Mouse (Mus musculus): ENCODE measurements around the gene Gpr137.
A peak's percentile ranks its signal among the peaks of the same experiment; 100 is the strongest.

Gene Gpr137

DNA sequence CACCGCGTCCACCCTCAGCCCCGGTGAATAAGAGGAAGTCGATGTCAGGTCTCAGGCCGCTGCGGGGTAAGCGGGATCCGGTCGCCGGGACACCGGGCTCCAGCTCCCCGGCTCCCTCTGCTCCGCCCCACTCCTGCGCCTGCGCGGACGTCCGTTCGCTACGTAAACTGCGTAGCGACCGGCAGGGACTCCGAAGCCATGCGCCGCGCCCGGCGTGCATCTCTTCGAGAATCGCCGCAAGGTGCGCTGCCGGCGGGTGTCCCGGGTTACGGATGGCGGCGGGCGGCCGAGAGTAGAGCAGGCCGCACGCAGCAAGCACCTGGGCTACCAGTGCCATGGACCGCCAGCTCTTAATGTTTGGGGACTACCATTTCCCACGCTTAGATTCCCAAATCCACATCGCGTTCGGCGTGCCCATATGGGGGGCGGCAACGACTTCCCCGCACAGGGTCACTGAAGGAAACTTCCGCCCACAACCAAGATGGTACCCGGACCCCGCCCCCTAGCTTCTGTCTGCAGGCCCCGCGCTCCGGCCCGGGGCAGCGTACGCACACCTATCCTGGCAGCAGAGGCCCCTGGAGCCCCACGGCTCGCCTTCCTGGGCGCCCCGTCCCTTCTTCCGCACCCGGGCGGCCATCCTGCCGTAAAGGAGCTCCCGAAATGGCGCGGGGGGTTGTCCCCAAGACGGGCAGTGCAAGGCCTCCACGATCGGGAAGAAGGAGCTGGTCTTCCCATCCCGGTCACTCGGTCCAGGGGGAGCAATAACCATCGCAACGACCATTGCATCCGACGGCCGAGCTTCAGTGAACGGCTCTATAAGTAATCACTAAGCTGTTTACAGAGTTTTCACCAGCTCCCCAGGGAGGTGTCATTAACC lies 670 bp downstream of the Gpr137 start, which contains the start of gene Bad:
Bad (plus strand) TSS at position 490 of the 877 bp plus-strand sequence.
- peak; percentile 96 for DNase-seq (ENCODE audit: low read depth, low spot score)

DNA sequence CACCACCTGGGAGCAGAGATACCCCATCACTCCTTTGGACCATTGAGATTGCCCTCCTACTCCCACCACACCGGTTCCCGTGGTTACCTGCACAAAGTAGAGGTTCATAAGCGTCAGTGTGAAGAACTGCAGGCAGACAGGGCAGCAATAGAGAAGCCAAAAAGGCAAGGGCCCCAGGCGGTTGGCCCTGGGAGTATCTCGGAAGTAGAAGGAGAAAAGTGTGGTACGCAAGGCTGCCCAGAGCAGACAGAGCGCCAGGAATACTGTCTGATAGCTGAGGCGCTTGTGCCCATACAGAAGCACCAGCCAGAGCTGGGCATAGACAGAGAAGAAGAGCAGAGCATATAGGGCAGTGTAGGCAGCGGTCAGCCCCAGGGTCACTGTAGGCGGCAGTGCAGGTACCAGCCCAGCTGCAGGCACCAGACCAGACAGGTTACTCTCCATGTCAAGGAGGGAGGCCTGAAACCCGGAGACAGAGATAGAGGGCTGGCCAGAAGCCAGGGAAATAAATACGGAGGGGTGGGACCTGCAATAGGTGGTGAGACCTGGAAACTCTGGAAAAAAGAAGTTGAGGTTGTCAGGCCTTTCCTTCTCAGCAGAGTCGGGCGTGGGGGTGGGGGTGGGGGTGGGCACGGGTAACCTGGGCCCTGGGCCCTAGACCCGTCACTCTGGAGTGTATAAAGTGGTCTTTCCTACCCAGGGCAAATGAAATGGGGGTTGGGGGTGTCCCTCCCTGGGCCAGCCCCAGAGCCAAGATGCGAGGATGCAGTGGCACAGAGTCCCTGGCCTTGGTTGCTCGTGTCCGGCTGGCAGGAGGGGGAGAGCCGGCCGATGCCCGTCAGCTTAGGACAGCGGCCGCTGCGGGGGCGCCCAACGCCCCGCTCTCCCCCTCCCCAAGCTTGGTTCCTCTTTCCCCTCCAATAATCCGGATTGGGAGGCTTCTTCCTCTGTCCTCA lies 1.6 kb downstream of the Gpr137 start:
- no peak for DNase-seq (ENCODE audit: low read depth, low spot score)

DNA sequence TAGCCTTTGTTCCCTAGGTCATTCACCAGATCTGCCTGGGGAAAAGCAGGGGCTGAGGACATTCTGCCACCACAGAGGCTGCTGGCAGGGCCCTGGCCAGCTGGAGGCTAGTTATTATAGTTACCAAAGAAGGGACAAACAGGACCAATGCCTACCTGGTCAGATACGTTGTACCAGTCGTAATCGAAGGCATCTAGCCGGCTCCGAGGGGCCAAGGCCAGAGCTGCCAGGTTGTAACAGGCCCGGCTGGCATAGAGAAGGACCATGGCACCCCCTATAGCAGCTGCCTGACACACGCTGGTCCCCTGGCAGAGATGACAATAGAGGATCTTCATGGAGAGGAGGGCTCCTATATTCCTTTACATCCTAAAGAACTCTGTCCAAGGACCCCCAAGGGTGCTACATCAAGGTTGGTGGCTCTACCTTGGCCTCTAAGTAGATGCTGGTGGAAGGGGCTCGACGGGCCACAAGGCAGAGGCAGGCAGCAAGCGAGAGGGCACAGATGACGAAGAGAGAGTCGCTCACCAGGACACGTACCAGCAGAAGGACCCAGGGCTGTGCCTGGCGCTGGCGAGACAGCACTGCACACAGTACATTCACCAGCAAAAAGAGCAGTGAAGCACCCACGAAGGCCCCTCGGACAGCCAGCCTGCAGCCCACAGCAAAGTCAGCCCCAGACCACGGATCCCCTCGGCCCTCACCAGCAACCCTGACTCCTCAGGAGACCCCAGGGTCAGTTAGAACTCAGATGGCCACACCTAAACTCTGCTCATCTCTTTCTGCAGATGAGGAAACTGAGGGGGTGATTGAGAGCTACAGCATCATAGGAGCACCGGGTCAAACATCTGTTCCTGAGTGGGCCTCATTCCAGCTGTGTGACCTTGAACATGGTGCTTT lies 2.9 kb downstream of the Gpr137 start:
- peak; percentile 41 for DNase-seq (ENCODE audit: low read depth, low spot score)

DNA sequence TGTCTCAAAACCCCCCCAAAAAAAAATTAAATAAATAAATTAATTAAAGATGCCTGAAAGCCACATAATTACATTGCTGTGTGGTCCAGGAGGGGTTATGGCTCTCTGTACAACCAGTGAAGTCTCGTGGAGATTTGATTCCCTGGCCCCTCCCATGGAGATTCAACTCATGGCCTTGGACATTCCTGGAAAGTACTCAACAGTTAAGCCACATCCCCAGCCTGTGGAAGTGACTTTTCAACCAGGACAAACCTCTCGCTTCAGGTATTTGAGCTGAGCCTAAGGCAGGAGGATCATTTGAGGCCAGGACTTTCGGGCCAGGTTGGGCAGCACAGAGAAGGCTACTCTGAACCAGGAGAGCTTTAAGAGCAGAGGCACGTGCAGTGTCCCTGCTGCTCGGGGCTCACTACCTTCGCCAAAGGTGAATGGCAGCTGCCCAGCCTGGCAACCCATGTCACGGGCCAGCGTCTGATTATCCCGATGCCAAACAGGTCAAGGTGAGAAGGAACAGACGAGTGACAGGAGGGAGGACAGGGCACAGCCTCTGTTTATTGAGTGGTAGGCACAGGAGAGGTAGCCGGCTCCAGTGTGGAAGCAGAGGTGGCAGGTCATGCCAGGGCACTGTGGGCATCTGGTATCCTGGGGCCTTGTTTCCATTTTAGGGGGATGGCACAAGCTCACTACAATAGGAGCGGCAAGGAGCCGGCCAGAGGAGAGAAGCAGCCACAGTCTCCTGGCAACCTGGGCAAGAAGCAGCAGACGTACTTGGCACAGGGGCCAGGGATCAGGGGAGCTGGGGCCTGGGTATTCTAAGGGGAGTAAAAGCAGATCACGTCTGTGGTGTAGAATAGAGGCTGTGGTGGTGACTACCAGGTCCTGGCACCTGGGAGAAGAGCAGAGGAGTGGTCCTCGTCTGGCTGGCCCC lies 4.5 kb downstream of the Gpr137 start:
- peak; percentile 63 for DNase-seq (ENCODE audit: low read depth, low spot score)

DNA sequence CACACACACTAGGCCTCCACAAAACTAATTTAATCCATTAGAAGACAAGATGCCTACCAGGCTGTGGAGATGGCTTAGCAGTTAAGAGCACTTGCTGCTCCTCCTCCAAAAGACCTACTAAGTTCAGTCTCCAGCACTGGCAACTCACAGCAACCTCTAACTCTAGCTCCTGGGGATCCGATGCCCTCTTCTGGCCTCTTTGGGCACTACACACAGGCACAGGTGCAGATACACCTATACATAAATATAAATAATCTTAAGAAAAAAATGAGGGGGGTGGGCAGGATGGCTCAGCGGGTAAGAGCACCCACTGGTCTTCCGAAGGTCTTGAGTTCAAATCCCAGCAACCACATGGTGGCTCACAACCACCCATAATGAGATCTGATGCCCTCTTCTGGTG lies 6.0 kb downstream of the Gpr137 start:
- no peak for DNase-seq (ENCODE audit: low read depth, low spot score)

DNA sequence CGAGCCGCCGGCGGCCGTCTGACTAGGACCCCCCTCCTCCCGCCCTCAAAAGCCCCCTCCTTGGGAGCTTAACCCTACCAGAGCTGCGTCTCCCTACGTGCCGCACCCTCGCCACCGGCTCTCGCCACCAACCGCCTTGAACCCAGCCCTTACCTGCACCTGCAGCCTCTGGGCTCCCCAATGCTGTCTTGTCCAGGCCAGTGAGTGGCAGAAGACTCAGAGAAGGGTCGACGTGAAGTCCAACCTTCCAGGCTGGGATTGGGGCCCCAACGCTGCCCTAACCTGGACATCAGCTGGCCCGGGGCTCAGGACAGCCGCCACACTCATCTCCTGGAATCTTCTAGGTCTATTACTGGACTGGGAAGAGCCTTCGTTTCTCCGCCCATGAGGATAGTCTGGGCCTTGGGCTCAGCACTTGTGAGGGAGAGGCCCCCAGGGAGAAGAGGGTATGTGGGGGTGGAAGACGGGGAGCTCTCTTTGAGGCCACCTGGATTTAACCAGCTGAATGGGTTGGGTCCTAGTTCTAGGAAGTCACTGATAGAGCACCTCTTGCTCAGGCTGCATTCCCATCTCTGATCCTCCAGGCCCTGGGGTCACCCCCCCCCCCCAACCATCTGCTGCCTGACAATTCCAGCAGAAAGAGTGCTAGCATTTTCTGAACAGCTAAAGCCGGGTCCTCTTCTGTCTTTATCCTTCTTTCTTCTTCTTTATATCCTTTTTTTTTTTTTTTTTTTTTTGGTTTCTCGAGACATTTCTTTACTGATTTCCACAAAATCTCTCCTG lies 7.9 kb downstream of the Gpr137 start, which contains the start of gene Kcnk4:
Kcnk4 (minus strand) TSS at position 321 of the 783 bp plus-strand sequence.
- DNase-seq (ENCODE audit: low read depth, low spot score): peak; percentile 44

DNA sequence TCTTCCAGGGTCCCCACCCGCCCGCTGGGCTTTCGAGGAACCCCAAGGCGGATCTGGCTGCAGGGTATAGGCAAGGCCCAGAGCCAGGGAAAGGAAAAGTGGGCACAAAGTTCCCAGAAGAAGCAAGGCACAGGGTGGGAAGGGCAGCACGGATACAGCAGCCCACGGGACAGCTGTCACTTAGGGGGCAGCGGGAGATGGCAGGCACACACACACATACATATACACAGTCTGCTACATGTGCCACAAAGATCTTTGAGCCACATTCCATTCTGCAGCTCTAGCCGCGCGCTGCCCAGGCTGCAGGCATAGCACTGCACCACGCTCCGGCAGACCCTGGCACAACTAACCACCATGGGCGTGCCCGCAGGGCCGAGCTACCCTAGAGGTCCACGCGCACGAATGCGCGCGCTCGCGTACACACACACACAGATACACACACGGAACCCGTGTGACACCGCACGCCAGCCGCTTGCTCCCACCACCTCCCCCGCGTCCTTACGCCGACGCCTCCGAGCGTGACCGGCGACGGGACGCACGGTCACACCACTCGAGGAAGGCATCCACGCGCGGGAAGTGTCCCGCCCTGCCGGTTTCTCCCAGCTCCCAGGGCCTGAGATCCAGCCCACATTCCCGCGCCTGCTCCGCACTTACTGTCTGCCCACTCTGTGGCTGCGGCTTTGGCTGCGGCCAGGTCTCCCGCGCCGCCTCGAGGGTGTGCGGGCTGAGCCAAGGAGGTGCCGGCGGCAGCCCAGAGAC lies 8.7 kb downstream of the Gpr137 start:
- DNase-seq (ENCODE audit: low read depth, low spot score): peak; percentile 84

DNA sequence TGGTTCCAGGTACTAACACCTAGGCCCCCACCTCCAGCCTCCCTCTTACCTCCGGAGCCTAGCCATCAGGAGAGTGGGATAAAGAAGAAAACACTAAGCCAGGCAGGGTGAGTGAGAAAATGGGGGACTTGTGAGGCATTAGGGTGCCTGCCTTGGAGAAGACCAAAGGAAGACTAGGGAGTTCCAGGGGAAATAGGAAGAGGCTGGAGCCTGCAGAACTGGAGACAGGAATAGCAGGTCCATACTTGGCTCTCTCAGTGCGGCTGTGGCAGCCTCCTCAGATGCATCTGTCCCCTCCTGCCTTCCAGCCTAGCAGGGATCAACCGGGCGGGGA lies 9.2 kb downstream of the Gpr137 start:
- no peak for DNase-seq (ENCODE audit: low read depth, low spot score)

DNA sequence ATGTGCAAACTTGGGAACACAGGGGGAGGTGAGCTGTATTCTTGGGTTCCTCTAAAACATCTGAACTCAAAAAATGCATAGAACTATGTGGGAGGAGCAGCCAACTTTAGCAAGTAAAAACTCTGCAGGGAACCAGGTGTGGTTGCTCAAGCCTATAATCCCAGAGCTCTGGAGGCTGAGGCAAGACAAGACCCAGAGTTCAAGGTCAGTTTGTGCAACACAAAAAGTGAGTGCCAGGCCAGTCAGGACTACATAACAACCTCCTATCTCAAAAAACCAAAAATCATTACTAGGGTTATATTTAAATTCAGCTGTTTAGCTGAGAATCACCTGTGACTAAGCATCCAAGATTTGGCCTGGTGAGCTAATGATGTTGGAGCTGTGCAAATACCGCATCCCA lies 10.3 kb downstream of the Gpr137 start:
- DNase-seq (ENCODE audit: low read depth, low spot score): no peak

DNA sequence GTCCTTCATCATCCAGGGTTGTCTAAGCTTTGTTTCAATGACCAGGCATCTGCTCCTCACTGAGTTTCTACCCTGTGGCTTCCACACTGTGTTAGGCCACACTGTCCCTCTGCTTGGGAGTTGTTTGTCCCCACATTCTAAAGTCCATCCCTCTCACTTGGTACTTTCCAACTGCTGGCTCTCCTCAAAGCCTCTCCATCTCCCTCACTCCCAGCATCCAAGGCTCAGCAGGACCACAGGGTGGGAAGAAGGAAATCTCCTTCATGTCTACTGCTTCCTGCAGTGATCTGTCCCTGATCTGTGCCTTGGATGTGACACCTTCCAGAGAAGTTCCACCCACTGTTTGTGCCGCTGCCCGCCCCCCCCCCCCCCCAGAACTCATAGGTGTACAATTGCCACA lies 11.3 kb downstream of the Gpr137 start:
- peak; percentile 37 for DNase-seq (ENCODE audit: low read depth, low spot score)

DNA sequence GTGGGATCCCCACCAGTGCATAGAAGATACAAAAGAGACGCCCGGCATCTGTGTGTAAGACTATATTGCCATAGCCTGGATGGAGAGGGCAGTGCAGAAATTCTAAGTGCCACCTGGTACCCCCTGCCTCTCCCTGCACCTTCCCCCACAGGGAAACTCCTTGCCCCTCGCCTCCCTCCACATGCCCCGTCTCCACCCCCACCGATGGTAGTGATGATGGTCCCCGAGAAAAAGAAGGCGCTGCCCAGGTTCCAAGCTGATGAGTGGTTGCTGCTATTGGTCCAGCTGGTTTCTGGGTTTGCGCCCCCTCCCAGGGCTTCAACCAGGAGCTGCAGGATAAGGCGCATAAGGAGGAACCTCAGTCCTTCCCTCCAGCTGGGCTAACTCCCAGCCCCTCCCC lies 14.2 kb downstream of the Gpr137 start:
- no peak for DNase-seq (ENCODE audit: low read depth, low spot score)

DNA sequence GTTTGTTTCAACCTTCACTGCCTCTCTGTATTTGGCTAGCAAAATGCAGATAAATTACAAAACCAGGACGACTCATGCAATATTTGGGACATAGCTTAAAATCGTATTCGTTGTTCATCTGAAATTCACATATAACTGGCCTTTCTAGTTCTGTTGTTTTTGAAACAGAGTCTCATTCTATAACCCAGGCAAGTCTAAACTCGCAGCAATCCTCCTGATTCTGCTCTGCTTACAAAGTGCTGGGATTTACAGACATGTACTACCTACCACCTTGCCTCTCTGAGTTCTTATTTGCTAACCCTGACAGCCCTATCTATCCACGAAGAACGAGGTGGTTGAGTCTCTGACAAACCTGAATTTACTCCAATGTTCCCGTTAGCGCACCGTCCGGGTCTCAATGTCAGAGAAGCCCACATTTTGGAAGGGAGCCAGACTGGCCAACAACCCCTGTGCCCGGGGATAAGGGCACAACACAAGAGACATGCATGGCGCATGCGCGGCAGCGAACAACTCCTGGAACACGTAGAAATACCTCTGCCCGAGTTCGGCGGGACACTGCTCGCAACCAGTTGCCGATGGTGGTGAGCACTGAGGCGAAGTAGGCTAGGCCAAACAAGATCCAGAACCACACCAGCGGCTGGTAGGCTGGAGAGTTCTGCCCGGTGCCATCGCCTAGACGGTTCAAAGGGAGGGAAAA lies 15.6 kb downstream of the Gpr137 start:
- DNase-seq (ENCODE audit: low read depth, low spot score): no peak

DNA sequence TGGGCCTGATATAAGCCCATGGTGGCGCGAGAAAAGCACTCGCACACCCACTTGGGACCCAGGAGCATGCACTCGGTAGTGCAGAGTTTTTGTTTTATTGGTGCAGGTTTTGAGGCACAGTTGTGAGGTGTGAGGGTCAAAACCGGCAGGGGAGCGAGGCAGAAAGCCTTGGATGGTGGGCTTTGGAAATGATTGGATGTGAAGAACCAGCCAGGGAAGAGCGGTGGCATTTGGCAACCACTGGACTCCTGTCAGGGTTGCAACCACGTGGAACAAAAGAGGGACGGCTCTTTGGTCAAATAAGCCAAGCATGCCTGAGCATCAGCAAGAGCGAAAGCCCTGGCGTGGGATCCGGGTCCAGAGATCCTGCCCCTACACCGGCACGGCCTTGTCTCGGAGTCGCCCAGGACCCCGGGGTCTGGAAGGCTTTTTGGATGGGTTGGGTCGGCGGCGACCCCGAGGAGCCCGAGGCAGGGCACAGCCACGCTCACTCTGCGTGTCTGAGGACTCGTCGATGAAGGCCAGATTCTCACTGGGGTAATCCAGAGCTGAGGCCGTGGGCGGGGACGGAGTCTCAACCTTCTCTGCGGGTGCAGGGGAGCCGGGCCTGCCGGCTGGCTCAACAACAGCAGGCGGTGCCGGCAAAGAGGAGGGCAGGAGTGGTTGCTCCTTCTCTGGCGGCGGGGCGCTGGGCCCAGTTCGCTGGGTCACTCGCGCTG lies 16.5 kb downstream of the Gpr137 start:
- DNase-seq (ENCODE audit: low read depth, low spot score): no peak

DNA sequence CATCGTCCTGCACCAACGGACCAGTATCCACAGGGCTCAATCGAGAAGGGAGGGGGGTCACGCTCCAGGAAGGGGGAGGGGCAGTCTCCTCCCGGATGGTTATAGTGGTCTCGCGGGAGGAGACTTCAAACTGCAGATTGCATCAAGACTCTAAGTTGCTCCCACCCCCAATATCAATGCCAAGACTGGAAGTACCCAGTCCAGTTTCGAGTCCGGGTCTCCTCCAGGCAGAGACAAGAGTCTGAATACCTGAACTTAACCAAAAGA lies 17.0 kb downstream of the Gpr137 start, which contains the start of gene Catsperz:
Catsperz (minus strand) TSS at position 74 of the 267 bp plus-strand sequence.
- DNase-seq (ENCODE audit: low read depth, low spot score): no peak

DNA sequence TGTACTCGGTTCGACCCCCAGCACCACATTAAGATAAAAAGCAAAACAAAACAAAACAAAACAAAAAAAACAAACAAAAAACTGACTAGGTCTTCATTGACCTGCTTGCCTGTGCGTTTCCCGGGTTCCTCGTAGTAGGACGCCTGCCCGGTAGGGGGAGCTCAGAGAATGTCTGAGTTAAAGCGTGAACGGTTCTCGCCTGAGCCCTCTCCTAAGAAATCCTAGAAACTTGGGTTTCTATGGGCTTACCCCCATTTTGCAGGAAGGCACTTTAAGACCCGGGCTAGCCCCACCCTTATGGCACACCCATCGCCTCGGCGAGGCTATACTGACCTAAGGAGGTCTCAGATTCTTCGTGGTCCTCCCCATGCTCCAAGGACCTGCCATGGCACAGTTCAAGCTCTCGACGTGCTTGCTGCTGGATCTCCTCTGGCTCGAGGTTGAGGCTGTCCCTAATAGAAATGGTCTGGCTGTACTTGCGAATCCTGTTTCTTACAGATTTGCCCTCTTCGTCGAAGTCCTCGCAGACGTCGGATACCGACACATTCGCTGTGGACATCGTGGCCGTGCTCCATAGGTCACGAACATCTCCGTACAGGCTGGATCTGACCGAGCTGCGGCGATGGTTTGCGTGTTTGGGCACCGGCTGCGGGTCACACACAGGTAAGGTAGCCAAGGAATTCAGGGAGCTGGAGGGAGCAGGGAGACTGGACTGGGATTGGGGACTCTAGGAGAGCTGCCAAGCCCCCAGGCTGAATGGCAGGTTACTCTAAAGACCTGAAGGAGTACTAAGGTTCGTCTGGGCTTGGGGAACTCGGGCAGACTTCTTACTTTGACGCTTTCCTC lies 17.6 kb downstream of the Gpr137 start:
- peak; percentile 91 for DNase-seq (ENCODE audit: low read depth, low spot score)

DNA sequence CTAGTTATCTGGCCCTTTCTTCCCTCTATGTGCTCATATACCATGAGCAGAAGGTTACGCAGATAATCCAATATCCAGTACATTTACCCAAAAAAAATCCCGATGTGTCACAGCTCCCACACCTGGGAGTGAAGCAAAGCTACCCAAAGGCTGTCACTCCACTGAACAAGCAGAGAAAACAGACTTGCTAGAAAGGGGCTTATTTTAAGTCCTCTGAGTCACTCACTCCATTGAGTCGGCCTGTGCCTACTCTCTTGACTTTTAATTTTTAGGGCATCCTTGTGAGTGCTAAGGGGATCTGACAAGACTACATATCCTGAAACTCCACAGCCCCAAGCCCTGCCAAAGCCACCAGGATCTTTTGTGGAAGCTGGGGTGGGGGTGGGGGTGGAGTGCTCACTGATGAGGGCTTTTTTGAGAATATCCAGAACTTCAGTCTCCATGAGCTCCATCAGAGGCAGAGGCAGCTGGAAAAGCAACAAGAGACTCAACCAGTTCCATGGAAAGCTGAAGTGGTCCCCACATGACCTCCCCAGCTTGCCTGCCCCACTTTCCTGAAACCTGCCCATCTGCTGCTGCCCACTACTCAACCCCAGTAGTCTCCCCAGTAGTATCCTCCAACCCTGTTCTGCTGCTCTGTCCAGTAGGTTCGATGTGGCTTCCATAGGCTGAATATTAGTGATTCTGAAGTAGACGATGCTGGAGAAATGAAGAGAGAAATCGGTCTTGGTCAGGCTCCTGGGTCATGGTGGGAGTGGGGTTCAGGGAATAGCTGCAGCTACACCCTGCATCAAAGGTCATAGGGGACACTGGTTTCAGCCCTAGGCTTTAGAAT lies 19.2 kb downstream of the Gpr137 start:
- peak; percentile 72 for DNase-seq (ENCODE audit: low read depth, low spot score)

All from brain, adult 2 months (tissue).